Mouse (Mus musculus) heart, postnatal 0 days (tissue): ENCODE data around the gene Mss51.

Experiments used
- CTCF ChIP-seq: IDR thresholded peaks from 2 replicates; pipeline ENCODE4 v1.5.1; 2016; ENCODE audit warnings: antibody characterized with exemption, control low read depth, low read depth
- EP300 ChIP-seq: IDR thresholded peaks from 2 replicates; pipeline ENCODE4 v1.6.1; 2016; ENCODE audit warnings: antibody characterized with exemption, low read depth

GRCm38 (mm10) chr14:20477261-20478025, 19.3 kb downstream of the Mss51 start:
- TF ChIP-seq CTCF: no peak
- TF ChIP-seq EP300: no peak
